Mouse (Mus musculus): ENCODE data around the gene Nxph2. TPM values are rescaled to one million over a fixed set of nuclear protein-coding genes. Genes with fewer than 3 reads are reported as not detected.
"Not testable (repeated sequence)": the region's sequence is repeated elsewhere in the genome, so short reads cannot be mapped to it uniquely, and the experiment has no call there.

The Nxph2 gene
- 1.4 TPM in 2 replicates for polyA plus RNA-seq (2012; rRNA removed)

DNA sequence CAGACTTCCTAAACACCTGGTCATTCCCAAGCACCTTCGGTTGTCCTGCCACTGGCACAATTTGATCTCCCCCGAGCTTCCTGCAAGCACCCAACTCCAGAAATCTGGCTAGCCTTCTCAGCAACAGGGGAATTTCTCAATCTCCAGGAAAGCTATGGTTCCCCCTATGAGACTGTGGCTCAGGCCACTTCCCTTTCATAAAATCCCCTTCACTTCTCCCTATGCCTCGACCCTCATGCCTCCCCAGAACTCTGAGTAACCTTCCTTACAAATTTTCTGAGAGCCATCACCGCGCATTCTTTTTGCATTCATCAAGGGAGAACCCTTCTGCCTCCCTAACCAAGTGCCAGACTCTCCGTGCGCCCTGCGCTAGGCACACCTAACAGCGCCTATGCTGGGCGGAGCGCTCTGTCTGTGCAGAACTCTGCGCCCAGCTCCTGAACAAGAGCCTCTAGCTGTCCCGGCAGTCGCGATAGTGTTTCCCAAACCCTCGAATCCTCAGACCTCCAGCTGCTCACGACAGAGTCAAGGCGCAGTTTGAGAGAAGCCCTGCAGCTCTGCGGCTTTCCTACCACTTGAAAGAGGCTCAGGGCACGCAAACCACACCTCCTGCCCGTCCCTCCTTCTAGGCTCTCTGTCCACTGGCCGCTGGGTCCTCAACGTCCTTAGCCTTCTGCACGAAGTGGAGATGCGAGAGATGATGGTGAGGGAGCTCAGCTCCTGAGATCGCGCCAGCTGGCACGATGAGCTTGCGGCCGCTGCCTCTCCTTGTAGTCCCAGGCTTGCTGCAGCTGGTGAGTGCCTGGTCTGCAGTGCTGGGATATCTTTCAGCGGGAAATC, at the start of gene Nxph2:
TSS of gene Nxph2 (plus strand) at position 501 of the 840 bp plus-strand sequence.
- TF ChIP-seq POLR2A (IDR thresholded peaks at IDR 0.05; ENCODE audit: borderline replicate concordance, extremely low read depth, insufficient read depth, insufficient read length, poor library complexity, severe bottlenecking) (no peak), CTCF (IDR thresholded peaks at IDR 0.05; ENCODE audit: borderline replicate concordance, extremely low read depth, insufficient read depth, insufficient read length) (no peak)

DNA sequence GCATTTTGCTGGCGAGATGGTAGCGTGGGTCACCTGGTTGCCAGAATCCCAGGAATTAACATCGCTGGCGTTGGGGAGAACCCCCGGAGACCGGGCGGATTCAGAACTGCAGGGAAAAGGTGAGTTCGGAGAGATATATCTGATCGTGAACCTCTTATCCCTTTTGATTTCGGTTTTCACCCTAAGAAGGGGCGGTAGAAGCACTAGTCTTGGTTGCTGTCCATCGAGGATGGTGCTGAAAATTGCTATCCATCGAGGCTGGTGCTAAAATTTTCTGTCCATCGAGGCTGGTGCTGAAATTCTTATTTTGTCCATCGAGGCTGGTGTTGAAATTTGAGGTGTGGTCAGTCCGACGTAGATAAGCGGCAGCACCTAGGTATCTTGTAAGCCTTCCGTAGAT, 30.1 kb upstream of the Nxph2 start:
- DNase-seq (ENCODE audit: low read depth), result not testable (repeated sequence)

More for the DNA sequence above, at the start of gene Nxph2:
- peak; percentile 71 for DNase-seq (ENCODE audit: low read depth)

DNA sequence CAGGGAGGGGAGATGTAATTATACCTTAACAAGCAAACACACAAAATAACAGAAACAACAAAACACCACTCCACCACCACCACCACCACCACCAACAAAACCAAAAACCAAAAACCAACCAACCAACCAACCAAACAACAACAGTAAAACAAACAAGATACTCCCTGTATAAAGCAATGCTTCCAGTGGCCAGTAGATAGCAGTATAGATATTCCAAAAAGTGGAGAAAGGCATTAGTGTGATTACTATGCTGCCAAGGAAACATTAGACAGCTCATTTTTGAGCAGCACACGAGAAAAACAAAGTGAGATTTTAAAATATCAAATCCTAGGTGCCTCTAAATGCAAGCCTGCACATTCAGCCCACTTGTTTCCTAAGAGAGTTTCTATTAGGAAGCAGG, 6.2 kb upstream of the Nxph2 start:
- TF ChIP-seq POLR2A (IDR thresholded peaks at IDR 0.05; ENCODE audit: borderline replicate concordance, extremely low read depth, insufficient read depth, insufficient read length, poor library complexity, severe bottlenecking), result no peak
- TF ChIP-seq CTCF (IDR thresholded peaks at IDR 0.05; ENCODE audit: borderline replicate concordance, extremely low read depth, insufficient read depth, insufficient read length), result no peak
- DNase-seq (ENCODE audit: low read depth), result peak; percentile 22

Other genes with a start within 250 kb of the Nxph2 start
- gene Mastl, start 165.2 kb upstream of the Nxph2 start, polyA plus RNA-seq (2012; rRNA removed), result 2.3 and 2.6 TPM in 2 replicates
- gene Yme1l1, start 164.9 kb upstream of the Nxph2 start, polyA plus RNA-seq (2012; rRNA removed), result 35.7 and 39.7 TPM in 2 replicates
- gene 4931423N10Rik, start 113.8 kb upstream of the Nxph2 start, polyA plus RNA-seq (2012; rRNA removed), result 0.04 and 0.11 TPM in 2 replicates

Measured in brain, embryonic 14.5 days (tissue).